In genomic region chr10:77237795-77238580, GRCm38 (mm10) we compare ENCODE assay signal across 14 mouse cellular contexts. TPM values are rescaled to one million over a fixed set of nuclear protein-coding genes. Genes with fewer than 3 reads are reported as not detected.
DNase-seq lines count a peak whose midpoint lies in the region; ATAC-seq and TF ChIP-seq lines count a peak whose summit lies in the region.
"Had no signal": no experiment of that assay in that cellular context is flagged by ENCODE, and none has a peak within 500 bp of the region (broad histone marks: within the 10 kb centered on the region; RNA-seq: fewer than 3 reads in every experiment).

No protein-coding gene starts in this region.

- H3K27ac ChIP-seq in left cerebral cortex, adult 2 months, result no peak overlapping the region
- H3K27ac ChIP-seq in liver, embryonic 13.5 days, result peak overlapping the region; percentile 16; the same call in 1 of the 2 replicates
- H3K27ac ChIP-seq: forebrain, embryonic 12.5 days had no signal

- no peaks in the 10 kb centered on the region for H3K36me3 ChIP-seq in E14TG2a.4 (ENCODE audit: insufficient read depth, low read length)
- peaks cover 14% of the 10 kb centered on the region for H3K36me3 ChIP-seq in G1E (replicated peaks)
- no peaks in the 10 kb centered on the region for H3K36me3 ChIP-seq in liver, embryonic 13.5 days
- H3K36me3 ChIP-seq: forebrain, embryonic 12.5 days had no signal

- H3K9ac ChIP-seq in liver, embryonic 13.5 days, result 0 out of 2 replicates have a peak overlapping the region, but pooled peaks have one; percentile 11
- H3K9ac ChIP-seq: forebrain, embryonic 12.5 days had no signal

- peaks cover 7% of the 10 kb centered on the region for H3K9me3 ChIP-seq in E14TG2a.4 (ENCODE audit: low read length)
- peaks cover 6% of the 10 kb centered on the region for H3K9me3 ChIP-seq in G1E (replicated peaks)
- no peaks in the 10 kb centered on the region for H3K9me3 ChIP-seq in liver, embryonic 13.5 days (replicated peaks)

- H3K4me1 ChIP-seq in E14TG2a.4 (replicated peaks; ENCODE audit: low read depth, low read length) (peaks cover 54% of the 10 kb centered on the region), G1E (ENCODE audit: insufficient read depth, low read depth, low read length) (peaks cover 40% of the 10 kb centered on the region)
- peaks cover 46% of the 10 kb centered on the region for H3K4me1 ChIP-seq in liver, embryonic 13.5 days (replicated peaks)
- H3K4me1 ChIP-seq: forebrain, embryonic 12.5 days had no signal

- no peak for TF ChIP-seq CTCF in left cerebral cortex, adult 2 months (IDR thresholded peaks at IDR 0.05)
- no peak for TF ChIP-seq CTCF in E14TG2a.4 (conservative IDR thresholded peaks at IDR 0.05; ENCODE audit: low read length)
- TF ChIP-seq CTCF in G1E (IDR thresholded peaks at IDR 0.05; ENCODE audit: low read depth, low read length), result no peak

- H3K27me3 ChIP-seq in E14TG2a.4 (ENCODE audit: insufficient read depth, low read length) (0 out of 2 replicates have a peak, but pooled peaks cover 3% of the 10 kb centered on the region), G1E (ENCODE audit: insufficient read depth, low read length) (no peaks in the 10 kb centered on the region)
- no peaks in the 10 kb centered on the region for H3K27me3 ChIP-seq in liver, embryonic 13.5 days
- H3K27me3 ChIP-seq: forebrain, embryonic 12.5 days had no signal

- no peak overlapping the region for H3K4me3 ChIP-seq in left cerebral cortex, adult 2 months
- peak overlapping the region; percentile 17; the same call in 1 of the 2 replicates for H3K4me3 ChIP-seq in E14TG2a.4 (replicated peaks; ENCODE audit: low read length)
- H3K4me3 ChIP-seq in G1E (ENCODE audit: low read depth, low read length), result no peak overlapping the region; the same call in 1 of the 2 replicates
- no peak overlapping the region for H3K4me3 ChIP-seq in liver, embryonic 13.5 days (replicated peaks)
- H3K4me3 ChIP-seq: forebrain, embryonic 12.5 days had no signal

- no peak; the same call in 1 of the 2 replicates for ATAC-seq in G1E (ENCODE audit: extremely low read depth, insufficient number of reproducible peaks, low FRiP score, poor library complexity, severe bottlenecking)
- peak; percentile 19; the same call in 1 of the 2 replicates for ATAC-seq in liver, embryonic 13.5 days (ENCODE audit: low read depth)

- 71% methylated on average over 16 of the region's 16 CpGs for WGBS in liver, embryonic 13.5 days (ENCODE audit: insufficient replicate concordance)

- H3K4me2 ChIP-seq in liver, embryonic 13.5 days, result no peak overlapping the region
- H3K4me2 ChIP-seq: forebrain, embryonic 12.5 days had no signal

- intact Hi-C loops in left cerebral cortex, adult 2 months (cut with DNase I), result no loop called here
- intact Hi-C loops in left cerebral cortex, postnatal 10 days (cut with DNase I), result no loop called here

- peak; percentile 23 to 26 for DNase-seq in left cerebral cortex, adult 2 months (ENCODE audit: extremely low spot score in 1 of 2, low spot score in 2 of 2)
- no peak for DNase-seq in left cerebral cortex, postnatal 10 days (ENCODE audit: extremely low spot score in 1 of 2, low spot score in 2 of 2)
- peak; percentile 55 for DNase-seq in G1E (ENCODE audit: low spot score)
- DNase-seq in liver, embryonic 13.5 days, result no peak
- no peak for DNase-seq in thymus, adult 18-20 months
- DNase-seq in spleen, adult 12 weeks (ENCODE audit: low spot score), result no peak
- no peak for DNase-seq in kidney, postnatal 36 days
- DNase-seq: adrenal gland, adult 8-10 months; cerebellum, adult 11 months; heart, adult 18-20 months; kidney, adult 8-10 months; thymus, postnatal 36 days had no signal

RNA-seq across cellular contexts. Expression of gene Pofut2, which starts 21.0 kb away (rescaled TPM):
- 10 to 100 TPM; 37.6 to 38.2 TPM for total RNA-seq in left cerebral cortex, adult 2 months (2021)
- total RNA-seq in left cerebral cortex, postnatal 10 days (2021), result 10 to 100 TPM; 30.0 to 33.5 TPM
- 26.6 and 31.3 TPM in 2 replicates for total RNA-seq in G1E (2014; fragmentation: Nextera tagmentation)
- 17.6 and 23.7 TPM in 2 replicates for total RNA-seq in G1E (2017)
- 51.5 and 55.7 TPM in 2 replicates for polyA plus RNA-seq in G1E (2012)
- polyA plus RNA-seq in liver, embryonic 13.5 days (2015; fragmentation: Nextera tagmentation; extraction: Ambion mirVana), result 29.7 and 30.2 TPM in 2 replicates

Comparison
In these comparisons a context has a peak if more than half of its experiments do, and no peak if none do; other contexts are left out.
1. DNase-seq: peak in left cerebral cortex, adult 2 months (2 of 2) and G1E (single experiment); none in left cerebral cortex, postnatal 10 days (0 of 2), liver, embryonic 13.5 days (single experiment), thymus, adult 18-20 months (0 of 2), spleen, adult 12 weeks (single experiment) and kidney, postnatal 36 days (0 of 2).